Mouse (Mus musculus): Measurements from ENCODE around the gene Abcc12.

DNA sequence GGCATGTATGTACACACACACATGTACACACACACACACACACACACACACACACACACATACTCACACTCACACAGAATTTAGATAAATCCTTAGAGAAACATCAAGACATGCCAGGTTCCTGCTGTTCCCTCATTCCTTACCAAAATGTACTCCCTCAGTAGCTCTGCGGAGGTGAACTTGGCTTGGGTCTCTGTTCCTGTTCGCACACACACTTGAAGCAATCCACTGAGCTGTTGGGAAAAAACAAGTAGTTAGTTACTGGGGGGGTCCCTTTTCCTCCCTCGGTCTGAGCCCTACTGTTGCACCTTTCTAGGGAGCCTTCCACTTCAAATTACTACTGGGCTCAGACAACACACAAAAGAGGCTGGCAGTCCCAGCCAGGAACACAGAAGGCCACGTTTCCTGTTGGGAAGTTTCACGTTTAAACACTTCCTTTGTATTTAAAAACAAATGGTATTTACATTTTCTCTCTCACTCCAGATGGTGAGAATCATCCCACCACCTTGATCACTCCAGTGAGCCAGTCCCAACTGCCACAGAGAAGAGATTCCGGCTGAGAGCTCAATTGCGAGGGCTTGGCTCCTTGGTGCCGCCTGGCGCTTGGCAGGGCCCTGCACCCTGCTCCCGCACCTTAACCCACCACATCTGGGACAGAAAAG is 68.2 kb downstream of the Abcc12 start:
- TF ChIP-seq CTCF (conservative IDR thresholded peaks at IDR 0.05; ENCODE audit: low read length) (no peak), NANOG (IDR thresholded peaks at IDR 0.05; ENCODE audit: borderline replicate concordance, low read length) (no peak), POU5F1 (IDR thresholded peaks at IDR 0.05; ENCODE audit: borderline replicate concordance, low read length) (no peak)
